Mouse (Mus musculus) right cerebral cortex, postnatal 10 days (tissue): Measurements from ENCODE around the gene Zfp667.
"Not testable (repeated sequence)": the region's sequence is repeated elsewhere in the genome, so short reads cannot be mapped to it uniquely, and the experiment has no call there.

ENCODE experiments used
- DNase-seq, 2 experiments: peaks; one replicate each; pipeline ENCODE4 v3.0.0; 2021; ENCODE audit warnings: low spot score in 2 of 2

The Zfp667 gene

GRCm38 (mm10) chr7:6300796-6301195 is 14.4 kb downstream of the Zfp667 start:
- DNase-seq: not testable (repeated sequence)

GRCm38 (mm10) chr7:6330458-6331232 is 44.3 kb downstream of the Zfp667 start:
- DNase-seq: peak; percentile 50 to 67

- DNase-seq: peak; percentile 93
Measured at GRCm38 (mm10) chr7:6331233-6331956, 45.0 kb downstream of the Zfp667 start, which contains the start of gene Zfp583. TSS of gene Zfp583 (minus strand) at chr7:6331285.

DNA sequence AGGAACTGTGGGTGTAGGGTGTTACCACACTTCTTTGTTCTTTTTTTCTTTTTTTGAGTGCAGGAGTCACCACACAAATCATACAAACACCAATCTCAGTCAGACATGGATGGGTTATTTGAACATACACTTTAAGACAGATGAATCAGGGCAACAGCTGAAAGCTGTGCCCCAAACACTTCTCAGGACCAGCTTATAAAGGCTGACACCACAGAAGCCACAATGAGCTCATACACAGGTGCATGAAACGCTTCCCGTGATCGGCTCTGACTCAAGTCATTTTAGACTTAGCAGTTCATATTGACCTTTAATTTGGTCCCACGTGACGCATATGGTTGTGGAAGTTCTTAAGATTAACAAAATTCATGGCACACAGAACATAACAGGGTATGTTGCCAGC is 53.5 kb downstream of the Zfp667 start:
- DNase-seq: no peak

DNA sequence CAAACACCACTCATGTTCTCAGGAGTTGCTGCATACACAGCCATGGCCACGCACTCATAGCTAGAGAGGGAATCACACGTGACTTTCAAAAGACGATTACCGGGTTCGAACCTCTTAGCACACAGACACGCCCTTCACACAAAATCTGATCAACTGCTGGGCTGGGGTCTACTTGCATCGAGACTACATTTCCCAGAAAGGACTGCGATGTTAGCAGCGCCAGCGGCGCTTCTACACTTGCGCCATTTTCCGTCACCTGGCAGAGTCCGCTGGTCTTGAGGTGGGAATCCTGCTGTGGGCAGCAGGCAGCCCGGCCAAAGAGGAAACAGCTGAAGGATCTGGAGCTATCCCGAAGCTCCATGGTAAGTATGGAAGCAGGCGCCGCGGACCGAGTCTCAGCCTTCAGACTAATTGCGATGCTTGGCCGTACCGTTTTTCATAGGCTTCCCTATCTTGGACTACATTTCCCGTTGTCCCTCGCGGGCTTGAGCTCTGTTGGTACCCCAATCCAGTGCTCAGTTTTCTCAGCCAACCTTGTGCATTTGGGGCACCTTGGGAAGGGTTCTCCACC is 57.2 kb downstream of the Zfp667 start, which contains the start of gene Gm3854:
Gene Gm3854 (plus strand): TSS at position 259 of the 571 bp plus-strand sequence.
- DNase-seq: peak; percentile 86 to 90

DNA sequence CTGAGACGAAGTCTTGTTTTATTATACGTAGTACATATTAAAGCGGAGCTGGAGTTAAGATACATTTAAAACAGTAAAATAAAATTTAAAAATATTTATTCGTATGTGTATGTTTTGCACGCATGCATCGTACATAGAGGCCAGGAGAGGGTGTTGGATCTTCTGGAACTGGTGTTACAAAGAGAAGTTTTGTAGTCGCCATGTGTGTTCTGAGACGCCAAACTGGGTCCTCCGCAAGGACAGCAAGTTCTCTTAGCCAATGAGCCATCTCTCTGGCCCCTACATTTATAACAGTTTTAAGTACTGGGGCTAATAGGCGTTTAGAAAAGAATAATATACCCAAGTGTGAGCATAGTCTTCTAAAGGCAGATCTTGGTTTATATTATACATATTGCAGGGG is 57.7 kb downstream of the Zfp667 start:
- DNase-seq: no peak
